Mouse (Mus musculus) MEL (cell line): ENCODE measurements at regions not wholly inside any gene's neighbourhood (a gene's known extent, or its start where the extent isn't known, plus 50 kb on each side); places are given as distances from the start of the nearest gene placed in this dataset.

Source experiments
- BHLHE40 ChIP-seq: IDR thresholded peaks from 2 replicates; pipeline ENCODE4 v1.6.1; 2012; ENCODE audit warnings: low read depth, mild to moderate bottlenecking, inconsistent platforms, low read length, improper control_type of control experiment, borderline replicate concordance
- CTCF ChIP-seq, 3 experiments: IDR thresholded peaks in 2 of 3; conservative IDR thresholded peaks in 1 of 3; 2 replicates each; pipeline ENCODE4 v1.5.1; 2011 to 2012; ENCODE audit warnings: low read length in 3 of 3, low read depth in 2 of 3, mild to moderate bottlenecking in 2 of 3, improper control_type of control experiment in 1 of 3, inconsistent platforms in 1 of 3, mixed read lengths in 1 of 3, moderate library complexity in 1 of 3; ENCODE audit not compliant: control insufficient read depth in 1 of 3, insufficient read depth in 1 of 3, poor library complexity in 1 of 3, severe bottlenecking in 1 of 3
- MAX ChIP-seq: IDR thresholded peaks from 2 replicates; pipeline ENCODE4 v1.6.1; 2011; ENCODE audit warnings: low read length, improper control_type of control experiment
- MYC ChIP-seq: IDR thresholded peaks from 2 replicates; pipeline ENCODE4 v1.6.1; 2011; ENCODE audit warnings: low read depth, mild to moderate bottlenecking, low read length, improper control_type of control experiment, moderate library complexity
- POLR2A ChIP-seq, 2 experiments: IDR thresholded peaks; 2 replicates each; pipeline ENCODE4 v1.6.1; 2011 to 2012; ENCODE audit warnings: low read length in 2 of 2, mild to moderate bottlenecking in 2 of 2, control low read depth in 1 of 2, improper control_type of control experiment in 1 of 2, low read depth in 1 of 2, moderate library complexity in 1 of 2; ENCODE audit not compliant: control insufficient read depth in 1 of 2, insufficient read depth in 1 of 2, poor library complexity in 1 of 2
- RAD21 ChIP-seq: IDR thresholded peaks from 2 replicates; pipeline ENCODE4 v1.6.1; 2011; ENCODE audit warnings: mild to moderate bottlenecking, low read depth, low read length, improper control_type of control experiment
- USF1 ChIP-seq: IDR thresholded peaks from 2 replicates; pipeline ENCODE4 v1.6.1; 2014; ENCODE audit warnings: low read depth, mild to moderate bottlenecking, inconsistent platforms, low read length, improper control_type of control experiment, moderate library complexity
- ZC3H11A ChIP-seq: IDR thresholded peaks from 2 replicates; pipeline ENCODE4 v1.6.1; 2012; ENCODE audit warnings: low read depth, mild to moderate bottlenecking, inconsistent platforms, low read length, improper control_type of control experiment
- ZKSCAN1 ChIP-seq: IDR thresholded peaks from 2 replicates; pipeline ENCODE4 v1.6.1; 2012; ENCODE audit warnings: low read depth, mild to moderate bottlenecking, inconsistent platforms, low read length, improper control_type of control experiment, moderate library complexity

DNA sequence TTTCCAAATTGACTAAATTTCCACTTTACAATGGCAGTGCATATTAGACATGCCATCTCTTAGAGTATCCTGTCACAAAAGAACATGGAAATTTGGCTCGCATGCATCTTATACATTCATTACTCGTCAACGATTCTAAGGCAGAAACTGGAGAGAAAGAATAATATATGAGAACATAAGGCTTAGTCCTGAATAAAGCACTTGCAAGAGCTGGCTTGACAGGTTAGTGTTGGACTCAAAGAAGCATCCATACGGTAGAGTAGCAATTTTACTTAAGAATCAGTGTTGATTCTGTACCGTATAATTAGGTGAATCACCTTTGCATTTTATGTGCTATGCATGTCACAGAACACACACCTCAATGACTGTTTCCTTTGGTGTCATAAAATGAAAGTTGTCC, 1051.4 kb downstream of the Zpld1 start:
- TF ChIP-seq CTCF (IDR thresholded peaks at IDR 0.05 in 2 of 3, conservative IDR thresholded peaks at IDR 0.05 in 1 of 3; ENCODE audit: control insufficient read depth in 1 of 3, insufficient read depth in 1 of 3, low read depth in 2 of 3, low read length in 3 of 3, poor library complexity in 1 of 3, severe bottlenecking in 1 of 3) (no peak), MYC (no peak), POLR2A (IDR thresholded peaks at IDR 0.05; ENCODE audit: control insufficient read depth in 1 of 2, insufficient read depth in 1 of 2, low read depth in 1 of 2, low read length in 2 of 2, poor library complexity in 1 of 2) (no peak), USF1 (no peak), BHLHE40 (no peak), MAX (no peak), ZKSCAN1 (no peak), ZC3H11A (no peak), RAD21 (no peak)
